Mouse (Mus musculus): ENCODE data around the gene Gm49395. TPM values are rescaled to one million over a fixed set of nuclear protein-coding genes. Genes with fewer than 3 reads are reported as not detected.

Gm49395 gene
- total RNA-seq (2015; ENCODE audit: low replicate concordance) (9.0 and 9.2 TPM in 2 replicates), total RNA-seq (2017; ENCODE audit: low replicate concordance) (not detected in 2 replicates)

DNA sequence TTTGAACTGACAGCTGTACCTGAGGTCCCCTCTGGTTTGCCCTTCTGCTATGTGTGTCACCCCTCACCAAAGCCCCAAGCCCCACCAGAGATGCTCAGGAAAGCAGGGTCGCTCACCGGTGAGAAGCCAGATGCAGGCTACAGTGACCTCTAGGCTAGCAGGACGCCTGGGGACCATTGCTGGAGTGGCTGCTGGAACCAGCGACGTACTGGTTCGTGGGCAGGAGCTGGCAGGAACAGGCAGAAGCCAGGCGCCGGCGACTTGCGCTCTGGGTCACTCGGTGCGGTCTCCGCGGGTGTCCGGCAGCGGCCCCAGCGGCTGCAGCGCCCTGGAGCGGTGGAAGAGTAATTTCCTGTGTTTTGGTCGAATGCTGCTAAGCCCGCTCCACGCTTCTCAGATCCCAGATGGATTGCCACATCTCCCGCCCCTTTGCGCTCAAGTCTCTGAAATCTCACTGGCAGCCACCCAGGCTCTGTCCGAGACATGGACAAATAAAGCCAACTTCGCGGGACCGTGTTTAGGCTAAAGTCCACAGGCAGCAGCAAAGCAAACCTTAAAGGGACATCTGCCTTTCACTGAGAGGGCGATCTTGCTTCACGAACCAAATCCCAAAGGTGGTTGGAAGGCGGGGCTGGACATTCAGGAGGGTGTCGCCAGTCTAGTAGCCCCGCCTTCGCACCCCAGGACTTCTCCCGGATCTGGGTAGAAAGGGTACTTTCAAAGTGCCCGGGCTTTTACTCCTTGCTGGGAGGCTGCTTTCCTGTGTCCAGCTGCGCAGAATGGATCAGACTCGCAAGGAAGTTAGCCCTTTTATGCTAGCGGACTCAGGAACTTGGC, at the start of gene Gm49395, which contains the start of gene Itga1:
Gene Gm49395, minus strand, starts transcription at position 567 of the 837 bp plus-strand sequence.
Gene Itga1, minus strand, starts transcription at position 610 of the 837 bp plus-strand sequence.
- peak; percentile 63; the same call in 1 of the 2 replicates for ATAC-seq (replicated peaks; ENCODE audit: low FRiP score, poor library complexity, severe bottlenecking)

DNA sequence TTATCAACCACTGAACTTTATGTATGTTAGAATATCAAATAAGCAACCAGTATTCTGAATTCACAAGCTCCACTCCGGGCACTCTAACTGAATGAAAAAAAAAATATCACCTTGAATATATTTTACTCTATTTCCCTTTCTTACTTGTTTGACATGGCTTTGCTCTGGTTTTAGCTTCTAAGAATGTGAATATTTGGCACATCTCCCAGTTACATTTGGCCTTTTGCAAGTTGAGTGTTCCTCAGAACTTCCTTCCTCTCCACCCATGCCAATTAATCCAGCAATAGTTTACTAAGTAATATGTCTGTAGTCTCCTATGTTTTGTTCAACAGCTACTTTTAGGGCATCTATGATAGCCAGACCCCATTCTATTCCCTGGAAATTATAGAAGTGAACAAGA, 48.9 kb upstream of the Gm49395 start:
- ATAC-seq (replicated peaks; ENCODE audit: low FRiP score, poor library complexity, severe bottlenecking) = no peak

DNA sequence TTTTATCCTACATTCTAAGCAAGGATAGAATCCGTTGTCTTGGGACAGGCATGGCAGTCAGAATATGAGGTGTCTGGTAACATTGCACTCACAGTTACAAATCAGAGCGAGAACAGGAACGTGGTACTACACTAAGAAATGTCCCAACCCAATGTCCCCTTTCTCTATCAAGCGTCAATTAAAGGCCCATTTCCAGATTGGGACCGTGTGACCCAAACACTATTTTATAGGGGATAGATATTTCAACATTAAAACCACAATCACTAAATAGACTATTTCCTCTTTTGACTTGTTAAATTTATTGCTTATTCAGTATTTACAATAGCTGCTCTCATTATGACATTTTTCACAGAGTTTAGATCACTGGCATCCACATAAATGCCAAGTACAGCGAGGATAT, 48.1 kb upstream of the Gm49395 start:
- no peak for ATAC-seq (replicated peaks; ENCODE audit: low FRiP score, poor library complexity, severe bottlenecking)

DNA sequence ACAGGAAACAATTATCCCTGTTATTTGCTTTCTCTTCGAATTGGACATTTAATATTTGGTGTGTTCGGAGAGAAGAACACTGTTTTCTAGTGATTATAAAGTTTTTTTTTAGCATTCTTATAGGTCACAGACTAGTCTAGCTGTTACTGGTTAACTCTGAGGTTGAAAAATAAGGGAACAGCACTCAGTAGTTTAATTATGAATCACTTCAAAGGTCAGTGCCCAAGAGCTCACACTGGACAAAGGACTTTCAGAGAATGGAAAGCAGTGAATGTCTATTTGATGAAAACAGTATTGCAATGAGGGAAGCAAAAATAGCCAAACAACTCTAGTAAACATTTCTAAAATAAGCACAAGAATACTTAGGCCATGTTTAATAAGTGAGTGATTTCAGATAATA, 41.9 kb upstream of the Gm49395 start:
- ATAC-seq (replicated peaks; ENCODE audit: low FRiP score, poor library complexity, severe bottlenecking) = no peak

DNA sequence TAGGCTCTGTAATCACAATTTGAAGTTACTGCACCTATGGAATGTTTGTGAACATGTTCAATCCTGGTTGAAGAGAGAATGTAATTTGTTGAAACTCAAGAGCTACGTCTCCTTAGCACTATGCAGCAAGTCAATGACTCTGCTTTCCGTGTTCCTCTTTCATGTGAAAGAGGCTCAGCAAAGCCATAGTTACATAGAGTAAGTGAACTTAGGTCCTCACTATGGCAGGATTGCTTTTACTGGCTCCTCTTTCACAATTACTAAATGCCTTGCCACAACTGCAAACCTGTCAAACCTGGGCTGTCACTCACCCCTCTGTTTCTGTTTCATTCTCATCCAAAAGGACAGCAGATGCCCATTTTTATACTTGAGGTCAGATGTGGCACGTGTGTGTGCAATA, 40.3 kb upstream of the Gm49395 start:
- ATAC-seq (replicated peaks; ENCODE audit: low FRiP score, poor library complexity, severe bottlenecking) = no peak

DNA sequence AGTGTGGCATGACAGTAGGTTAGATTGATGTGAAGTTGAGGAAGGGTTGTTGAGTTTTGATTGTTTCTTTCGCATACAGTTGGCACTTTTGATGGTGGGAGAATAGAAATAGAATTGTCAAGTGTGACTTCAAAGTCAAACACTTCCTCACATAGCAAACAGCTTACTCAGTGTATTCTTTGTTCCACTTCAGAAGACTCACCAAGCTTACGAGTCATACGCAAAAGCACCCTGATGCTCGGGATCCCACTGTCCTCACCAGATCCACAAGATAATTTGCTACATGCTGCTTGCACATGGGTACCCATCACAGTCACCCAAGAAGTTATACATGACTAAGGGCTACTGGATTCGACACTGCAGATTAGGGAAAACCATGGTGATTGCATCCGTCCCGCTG, 36.8 kb upstream of the Gm49395 start:
- ATAC-seq (replicated peaks; ENCODE audit: low FRiP score, poor library complexity, severe bottlenecking) = no peak

DNA sequence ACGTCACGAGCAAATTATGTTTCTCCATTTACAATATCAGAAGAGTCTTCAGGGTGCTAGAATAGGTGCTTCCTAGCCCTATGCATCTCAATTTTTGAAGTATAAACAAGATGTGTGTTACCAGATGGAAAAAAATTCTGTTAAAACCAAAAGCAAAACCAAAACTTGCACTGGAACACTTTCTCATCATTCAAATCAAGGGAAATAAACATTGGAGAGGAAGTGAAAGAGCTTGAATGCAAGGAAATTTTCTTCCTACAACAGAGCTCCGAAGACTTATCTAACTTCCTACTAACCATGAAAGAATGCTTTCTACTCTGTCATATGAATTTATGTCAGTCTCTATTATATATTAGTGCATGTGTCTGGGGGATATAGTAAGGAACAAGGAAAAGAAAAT, 35.0 kb upstream of the Gm49395 start:
- no peak for ATAC-seq (replicated peaks; ENCODE audit: low FRiP score, poor library complexity, severe bottlenecking)

DNA sequence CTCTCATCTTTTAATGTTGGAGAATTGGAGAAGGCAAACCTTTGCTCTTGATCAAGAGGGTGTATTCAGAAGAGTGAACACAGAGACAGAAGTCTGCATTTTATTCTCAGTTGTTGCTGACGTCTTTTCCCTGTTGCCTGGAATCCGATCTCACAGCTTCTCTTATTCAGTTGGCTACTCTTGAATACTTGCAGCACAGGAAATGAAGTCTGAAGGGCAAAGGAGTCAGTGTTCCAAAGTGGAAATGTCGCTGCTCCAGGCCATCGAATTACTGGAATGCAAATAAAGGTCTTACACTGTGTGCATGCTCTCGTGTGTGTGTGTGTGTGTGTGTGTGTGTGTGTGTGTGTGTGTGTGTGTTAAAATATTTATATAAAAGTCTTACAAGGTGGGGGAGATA, 30.7 kb upstream of the Gm49395 start:
- no peak for ATAC-seq (replicated peaks; ENCODE audit: low FRiP score, poor library complexity, severe bottlenecking)

DNA sequence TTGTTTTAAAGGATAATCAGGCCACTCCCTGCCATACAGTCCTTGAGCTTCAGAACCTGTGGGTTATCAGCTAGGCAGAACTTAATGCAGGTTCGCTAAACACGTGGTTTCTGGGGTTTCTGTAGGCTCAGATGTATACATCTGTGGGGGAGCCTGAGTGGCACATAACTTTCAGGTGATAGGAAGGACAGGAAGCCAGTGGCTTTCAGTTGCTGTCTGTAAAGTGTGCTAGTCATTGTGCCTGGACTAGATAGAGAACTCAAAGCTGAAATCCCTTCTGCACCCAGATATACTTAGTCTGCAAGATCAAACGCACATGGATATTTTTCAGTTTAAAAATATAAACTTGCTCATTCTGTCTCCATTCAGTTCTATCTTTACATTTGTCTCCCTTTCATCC, 29.7 kb upstream of the Gm49395 start:
- ATAC-seq (replicated peaks; ENCODE audit: low FRiP score, poor library complexity, severe bottlenecking) = no peak

DNA sequence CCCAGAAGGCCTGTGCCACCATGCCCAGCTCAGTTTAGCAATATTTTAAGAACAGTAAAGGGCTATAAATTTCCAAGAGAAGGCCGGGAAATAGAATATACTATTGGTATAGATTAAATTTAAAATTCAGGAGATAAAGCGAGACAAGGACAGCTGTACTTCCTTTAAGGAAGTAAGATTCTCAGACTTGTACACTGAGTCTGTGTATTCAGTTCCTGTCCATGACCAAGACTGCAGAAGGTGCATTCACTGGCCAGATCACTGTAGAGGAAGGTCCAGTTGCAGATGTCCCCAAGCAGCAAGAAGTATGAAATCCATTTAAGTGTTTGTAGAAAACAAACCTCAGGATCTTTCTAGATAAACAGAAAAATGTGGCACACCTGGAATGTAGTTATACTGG, 28.3 kb upstream of the Gm49395 start:
- ATAC-seq (replicated peaks; ENCODE audit: low FRiP score, poor library complexity, severe bottlenecking) = no peak

DNA sequence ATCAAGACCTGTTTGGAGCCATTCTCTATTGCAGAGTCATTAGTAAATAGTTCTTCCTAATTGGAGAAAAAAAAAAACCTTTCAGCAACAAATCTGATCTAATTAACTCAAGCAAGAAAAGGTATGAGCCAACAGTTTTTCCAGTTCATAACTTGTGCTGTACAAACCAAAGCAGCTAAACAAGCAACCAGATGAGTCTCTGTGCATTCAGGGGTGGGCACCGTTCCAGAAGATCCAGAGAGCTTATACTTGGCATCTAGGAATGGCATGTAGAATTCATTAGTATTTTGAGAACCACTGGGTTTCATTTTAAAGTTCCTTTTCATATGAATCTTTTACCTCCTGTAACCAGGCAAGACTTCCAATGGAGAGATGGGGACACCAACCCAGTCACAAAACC, 26.1 kb upstream of the Gm49395 start:
- ATAC-seq (replicated peaks; ENCODE audit: low FRiP score, poor library complexity, severe bottlenecking) = no peak

DNA sequence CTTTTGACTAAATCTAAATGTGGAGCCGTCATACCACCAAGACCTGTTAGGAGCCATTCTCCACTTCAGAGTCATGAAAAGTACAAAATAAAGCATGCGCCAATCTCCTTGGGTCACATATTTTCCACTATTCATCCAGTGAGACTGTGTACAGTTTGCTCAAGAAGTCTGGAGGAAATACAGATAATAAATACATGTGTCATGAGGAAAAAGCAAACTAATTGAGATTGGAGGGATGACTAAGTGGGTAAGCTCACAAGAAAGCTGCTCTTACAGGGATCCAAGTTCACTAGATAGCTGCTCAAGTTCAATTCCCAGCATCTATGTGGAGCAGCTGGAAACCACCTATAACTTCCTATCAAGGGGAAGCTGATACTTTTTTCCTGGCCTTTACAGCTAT, 24.8 kb upstream of the Gm49395 start:
- no peak for ATAC-seq (replicated peaks; ENCODE audit: low FRiP score, poor library complexity, severe bottlenecking)

DNA sequence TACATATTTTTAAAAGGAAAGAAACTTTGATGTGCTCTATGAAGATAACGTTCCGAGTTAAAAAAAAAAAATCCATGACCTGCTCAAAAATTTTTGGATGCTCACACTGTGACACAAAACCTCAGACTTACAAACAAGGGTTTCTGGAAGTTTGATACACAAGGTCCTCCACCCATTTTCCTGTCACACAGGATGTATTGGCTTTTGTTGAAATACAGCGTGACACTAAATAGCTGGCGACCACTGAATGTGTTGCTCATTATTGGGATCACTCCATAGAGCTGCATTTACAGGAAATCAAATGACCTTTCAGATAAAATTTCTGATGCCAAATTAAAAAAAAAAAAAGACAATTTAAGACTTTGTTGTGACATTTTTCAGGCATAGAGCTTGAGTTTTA, 23.4 kb upstream of the Gm49395 start:
- ATAC-seq (replicated peaks; ENCODE audit: low FRiP score, poor library complexity, severe bottlenecking) = no peak

DNA sequence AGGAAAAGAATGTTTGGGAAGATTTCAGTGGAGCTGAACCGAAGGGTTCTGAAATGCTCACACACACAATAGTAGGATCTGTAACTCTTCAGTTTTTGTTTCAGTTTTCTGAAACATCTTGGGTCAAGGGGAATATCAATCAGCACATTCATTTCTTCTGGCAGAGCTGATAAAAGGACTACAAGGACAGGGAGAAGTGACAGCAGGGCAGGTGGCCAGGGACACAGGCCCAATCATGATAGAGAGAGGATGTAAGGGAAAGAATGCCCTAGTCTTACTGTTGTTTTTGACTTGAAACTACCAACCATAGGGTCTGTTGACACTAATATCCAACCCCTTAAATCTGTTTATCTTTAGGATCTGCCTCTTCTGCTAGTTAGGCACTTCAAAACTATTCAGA, 22.8 kb upstream of the Gm49395 start:
- ATAC-seq (replicated peaks; ENCODE audit: low FRiP score, poor library complexity, severe bottlenecking) = no peak

DNA sequence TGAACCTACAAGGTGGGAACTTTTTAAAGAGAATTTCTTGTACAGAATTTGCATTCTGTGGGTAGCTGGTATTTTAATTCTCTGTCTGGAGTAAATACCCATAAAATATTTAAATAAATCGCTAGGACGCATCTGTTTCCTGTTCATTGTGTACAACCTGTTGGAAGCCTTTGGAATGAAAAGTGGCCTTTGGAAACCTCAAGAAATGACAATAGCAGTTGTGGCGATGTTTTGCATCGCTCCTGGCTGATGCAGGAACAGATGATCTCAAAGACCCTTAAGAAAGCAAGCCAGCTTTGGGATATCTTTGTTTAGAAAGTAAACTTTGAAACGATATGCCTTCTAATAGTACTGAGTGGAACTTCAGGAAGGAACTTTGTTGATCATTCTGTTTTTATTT, 17.0 kb upstream of the Gm49395 start:
- ATAC-seq (replicated peaks; ENCODE audit: low FRiP score, poor library complexity, severe bottlenecking) = no peak

DNA sequence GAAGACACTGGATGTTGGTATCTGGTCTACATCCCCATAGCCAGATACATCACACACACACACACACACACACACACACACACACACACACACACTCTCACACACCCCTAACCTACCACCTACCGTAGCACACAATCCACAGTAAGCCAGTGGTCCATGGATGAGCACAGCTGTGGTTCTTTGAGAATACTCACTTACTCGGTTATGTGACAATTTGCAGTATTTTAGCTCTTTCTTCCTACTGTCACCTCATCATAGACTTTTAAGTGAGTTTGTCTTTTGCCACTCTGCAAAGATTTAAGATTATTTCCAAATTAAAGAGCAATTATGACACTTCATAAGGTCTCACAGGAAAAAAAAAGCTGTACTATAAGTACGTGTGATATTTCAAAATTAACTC, 16.5 kb upstream of the Gm49395 start:
- no peak for ATAC-seq (replicated peaks; ENCODE audit: low FRiP score, poor library complexity, severe bottlenecking)

DNA sequence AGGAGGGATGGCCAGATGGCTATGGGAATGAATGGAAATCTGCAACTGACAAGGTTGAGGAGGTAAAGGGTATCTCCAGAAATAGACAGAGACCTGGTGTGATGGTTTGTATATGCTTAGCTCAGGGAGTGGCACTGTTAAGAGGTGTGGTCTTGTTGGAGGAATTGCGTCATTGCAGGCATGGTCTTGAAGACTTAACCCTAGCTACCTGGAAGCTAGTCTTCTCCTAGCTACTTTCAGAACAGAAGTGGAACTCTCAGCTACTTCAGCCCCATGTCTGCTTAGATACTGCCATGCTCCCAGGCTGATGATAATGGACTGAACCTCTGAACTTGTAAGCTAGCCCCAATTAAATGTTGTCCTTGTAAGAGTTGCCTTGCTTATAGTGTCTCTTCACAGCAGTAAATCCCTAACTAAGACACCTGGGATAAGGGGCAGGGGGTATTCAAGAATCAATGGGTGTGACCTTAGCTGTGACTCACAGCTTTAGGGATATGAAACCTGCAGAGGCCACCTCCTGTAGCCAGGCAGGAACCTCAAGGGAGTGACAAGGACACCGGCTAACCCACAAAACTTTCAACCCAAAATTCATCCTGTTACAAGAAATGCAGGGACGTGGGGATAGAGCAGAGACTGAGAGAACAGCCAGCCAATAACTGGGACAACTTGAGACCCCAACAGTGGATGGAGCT, 15.4 kb upstream of the Gm49395 start:
- ATAC-seq (replicated peaks; ENCODE audit: low FRiP score, poor library complexity, severe bottlenecking) = no peak

DNA sequence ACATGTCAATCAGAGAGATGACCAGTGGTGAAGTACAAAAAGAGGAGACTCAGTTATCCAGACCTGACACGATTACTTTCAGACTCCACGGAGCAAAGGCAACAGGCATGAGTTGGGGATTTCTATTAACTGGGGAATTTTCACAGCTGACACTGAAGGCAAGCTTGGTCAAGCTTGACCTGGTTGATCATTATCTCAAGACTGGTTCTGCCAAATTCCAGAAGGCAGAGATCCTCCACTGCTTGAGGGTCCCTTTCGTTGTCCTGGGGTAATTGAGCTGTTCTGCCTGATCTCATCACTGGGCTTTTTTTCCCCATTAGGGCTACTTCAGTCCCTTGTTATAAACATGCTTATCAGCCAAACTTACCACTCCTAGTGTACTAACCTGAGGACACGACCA, 7.9 kb upstream of the Gm49395 start:
- ATAC-seq (replicated peaks; ENCODE audit: low FRiP score, poor library complexity, severe bottlenecking) = no peak

DNA sequence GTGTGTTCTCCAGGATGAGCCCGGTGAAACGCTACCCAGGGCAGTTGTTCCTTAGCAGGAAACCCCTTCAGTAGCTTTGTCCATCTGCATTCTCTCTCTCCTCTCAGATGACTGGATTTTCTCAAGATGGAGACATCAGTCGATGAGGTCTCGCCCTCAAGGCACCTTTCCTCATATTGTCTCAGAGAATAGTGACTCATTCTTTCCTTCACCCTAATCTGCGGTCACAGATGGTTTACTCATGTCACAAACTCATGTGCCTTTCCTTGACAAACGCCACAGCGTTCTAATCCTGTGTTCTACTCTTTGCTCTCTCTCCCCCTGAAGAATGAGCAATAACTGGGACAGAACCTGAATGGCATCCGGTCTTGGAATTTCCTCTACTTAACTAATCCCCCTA, 5.7 kb upstream of the Gm49395 start:
- ATAC-seq (replicated peaks; ENCODE audit: low FRiP score, poor library complexity, severe bottlenecking) = no peak

DNA sequence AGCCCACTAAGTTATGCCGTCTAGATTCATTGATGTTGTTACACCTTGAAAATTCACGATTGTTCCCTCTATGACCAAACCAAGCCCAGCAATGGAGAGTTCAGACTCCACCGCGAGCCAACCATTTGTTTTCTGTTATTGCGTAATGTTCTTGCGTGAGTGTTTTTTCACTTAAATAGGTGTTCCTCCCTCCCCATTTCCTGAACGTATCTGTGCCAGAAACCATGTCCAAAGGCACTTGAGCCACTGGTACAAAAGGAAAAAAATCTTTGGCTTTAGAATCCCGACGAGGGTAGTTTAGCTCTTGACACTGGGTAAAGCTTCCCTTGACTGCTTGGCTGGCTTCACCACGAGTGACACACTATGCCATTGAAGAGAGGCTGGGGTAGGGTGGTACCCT, 4.5 kb upstream of the Gm49395 start:
- ATAC-seq (replicated peaks; ENCODE audit: low FRiP score, poor library complexity, severe bottlenecking) = no peak

DNA sequence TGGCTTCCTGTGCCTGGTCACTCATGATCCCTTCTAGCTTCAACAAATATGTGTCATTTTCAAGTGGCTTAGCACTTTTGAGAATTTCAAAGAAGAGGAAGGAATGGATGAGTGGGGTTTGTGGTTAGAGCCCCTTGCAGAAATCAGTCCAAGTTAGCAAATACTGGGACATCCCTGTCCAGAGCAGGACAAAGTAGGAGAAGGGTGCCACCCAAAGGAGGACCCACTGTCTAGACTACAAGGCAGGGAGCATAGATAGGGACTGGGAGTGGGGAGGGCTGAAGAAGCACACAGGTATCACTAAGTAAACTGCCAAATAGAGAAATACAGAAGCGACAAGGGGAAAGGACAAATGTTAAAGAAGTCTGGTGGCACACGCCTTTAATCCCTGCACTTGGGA, 1.0 kb upstream of the Gm49395 start:
- no peak for ATAC-seq (replicated peaks; ENCODE audit: low FRiP score, poor library complexity, severe bottlenecking)

All from erythroblast, adult 5-6 weeks (primary cell).